Mouse (Mus musculus) gastrocnemius, postnatal 36 days (tissue): ENCODE results near the gene Ddx42. TPM values are rescaled to one million over a fixed set of nuclear protein-coding genes. Genes with fewer than 3 reads are reported as not detected.

Source experiments
- DNase-seq, 2 experiments: peaks; one replicate each; pipeline ENCODE4 v3.0.0; 2022
- intact Hi-C: fragments of 180-260 bp; cut with DNase I; formaldehyde crosslinking; loops from one replicate; pipeline ENCODE4 v1.15.1; 2025
- total RNA-seq, 2 experiments: library from RNA; stranded (reverse); gene quantifications; 2 replicates each; pipeline ENCODE4 v1.2.3; 2021

Ddx42 gene
- total RNA-seq, 2 experiments from 2014 or later = 19.1 to 22.2 TPM

GRCm38 (mm10) chr11:106266431-106266830 is 49.7 kb downstream of the Ddx42 start:
- no peak for DNase-seq
- intact Hi-C loops = no loop called here

DNA sequence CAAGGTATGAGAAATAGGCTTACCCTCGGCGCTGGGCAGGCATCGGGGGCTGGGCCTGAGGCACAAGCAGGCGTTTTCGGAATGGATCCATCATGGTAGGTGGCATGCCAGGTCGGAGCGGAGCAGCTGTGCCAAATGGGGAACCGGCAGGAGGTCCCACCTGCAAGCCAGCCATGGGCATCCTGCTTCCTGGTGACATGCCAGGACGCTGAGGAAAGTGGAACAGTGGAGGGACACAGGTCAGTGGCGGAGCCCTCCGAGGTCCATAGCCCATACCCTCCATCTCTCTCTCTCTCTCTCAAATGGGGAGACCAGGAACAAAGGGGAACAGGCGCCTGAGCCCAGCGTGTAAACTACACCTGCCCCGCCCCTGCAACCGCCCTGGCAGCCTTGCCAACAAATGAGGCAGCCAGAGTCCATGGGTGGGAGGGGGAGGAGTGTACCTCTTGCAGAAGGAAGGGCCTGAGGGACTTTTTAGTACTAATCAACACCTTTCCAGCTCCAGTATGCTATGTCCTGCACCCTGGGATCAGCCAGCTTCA is 50.7 kb downstream of the Ddx42 start:
- peak in 1 of 2 experiments; percentile 57 for DNase-seq
- intact Hi-C loops = no loop called here

GRCm38 (mm10) chr11:106267871-106268270 is 51.1 kb downstream of the Ddx42 start:
- intact Hi-C loops = no loop called here
- DNase-seq = no peak

DNA sequence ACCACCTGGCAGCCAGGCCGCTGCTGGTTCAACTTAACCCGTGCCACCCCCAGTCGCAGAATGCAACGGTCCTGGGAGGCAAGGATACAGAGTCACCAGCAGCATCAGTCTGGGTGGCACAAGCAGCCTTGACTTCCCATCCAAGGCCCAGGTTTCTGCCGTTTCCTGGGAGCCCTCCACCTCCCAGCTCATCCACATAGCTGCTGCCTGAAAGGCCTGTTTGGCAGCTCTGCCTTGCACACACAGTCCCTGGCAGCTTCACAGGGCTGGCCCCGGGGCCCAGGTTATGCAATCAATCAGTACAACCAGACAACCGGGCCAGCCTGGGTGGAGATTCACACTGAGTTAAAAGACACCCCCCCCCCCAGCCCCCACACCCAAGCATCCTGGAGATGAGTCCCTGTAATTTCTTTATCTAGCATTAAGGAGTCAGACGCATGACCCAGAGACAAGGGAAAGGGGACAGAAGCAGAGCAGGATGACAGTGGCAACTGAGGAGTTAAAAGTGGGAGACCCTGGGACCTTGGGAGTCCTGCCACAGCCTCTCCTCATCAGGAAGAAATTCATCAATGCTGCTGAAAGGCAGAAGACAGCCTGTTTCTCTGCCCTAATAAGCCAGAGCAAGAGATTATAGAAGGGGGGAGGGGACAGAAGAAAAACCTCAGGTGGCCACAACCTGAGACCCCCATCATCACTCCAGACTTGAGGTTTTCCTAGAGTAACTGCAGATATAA is 51.8 kb downstream of the Ddx42 start:
- peak; percentile 86 to 92 for DNase-seq
- intact Hi-C loops = no loop called here

DNA sequence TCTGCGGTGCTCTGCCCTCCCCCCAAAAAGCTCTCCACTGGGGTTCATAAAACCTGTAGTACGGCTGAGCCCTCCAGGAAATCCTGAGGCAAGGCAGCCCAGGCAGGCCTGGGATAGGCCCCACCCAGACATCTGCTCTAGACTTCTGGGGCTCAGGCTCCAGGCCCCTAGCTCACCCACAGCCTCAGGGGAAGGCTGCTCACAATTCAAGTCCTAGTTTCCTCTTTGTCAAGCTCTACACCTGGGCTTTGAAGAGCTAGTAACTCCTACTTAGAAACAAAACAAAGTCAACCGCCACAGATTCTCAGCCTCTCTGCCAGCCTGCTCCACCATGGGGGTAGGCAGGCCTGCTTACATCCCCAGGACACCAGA is 52.3 kb downstream of the Ddx42 start:
- intact Hi-C loops = no loop called here
- DNase-seq = peak in 1 of 2 experiments; percentile 43

GRCm38 (mm10) chr11:106271131-106271793 is 54.5 kb downstream of the Ddx42 start:
- no peak for DNase-seq
- intact Hi-C loops = no loop called here

GRCm38 (mm10) chr11:106271794-106272643 is 55.3 kb downstream of the Ddx42 start:
- peak in 1 of 2 experiments; percentile 56 for DNase-seq
- intact Hi-C loops = loop anchor here (2.0 kb wide), 1 partner anchor 15 kb away; the partner anchor contains the start of genes Ftsj3 and Psmc5

DNA sequence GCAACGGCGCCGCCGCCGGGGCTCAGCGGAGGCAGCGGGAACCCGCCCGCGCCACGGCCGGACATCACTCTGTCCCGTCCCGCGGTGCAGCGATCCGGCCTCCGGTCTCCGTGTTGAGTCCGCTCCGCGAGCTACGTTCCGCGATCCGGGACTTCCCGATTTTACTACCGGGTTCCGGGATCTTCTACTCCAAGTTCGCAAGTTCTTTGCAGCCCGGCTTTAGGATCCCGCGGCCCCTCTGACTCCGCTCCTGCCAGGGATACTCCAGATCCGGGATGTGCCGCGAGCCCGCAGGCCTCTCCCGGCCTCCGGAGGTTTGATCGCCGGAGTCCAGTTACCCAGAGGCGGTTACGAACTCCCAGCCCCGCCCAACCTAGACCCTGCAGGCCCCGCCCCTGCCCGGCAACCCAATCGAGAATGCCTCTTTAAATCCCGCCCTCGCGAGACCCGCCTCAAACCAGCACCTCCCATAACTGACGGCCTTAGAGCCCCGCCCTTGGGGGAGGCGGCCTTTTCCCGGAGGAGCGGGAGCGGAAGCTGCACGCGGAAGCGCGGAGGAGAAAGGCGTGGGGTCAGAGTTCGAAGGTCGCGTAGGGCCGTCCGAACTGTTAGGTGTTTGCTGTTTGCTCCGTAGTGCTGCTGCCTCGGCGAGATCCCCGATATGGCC is 56.1 kb downstream of the Ddx42 start, which contains the start of gene Smarcd2:
Gene Smarcd2 (minus strand): TSS at position 329 of the 667 bp plus-strand sequence.
- intact Hi-C loops = loop anchor here (2.0 kb wide), 1 partner anchor 16 kb away; the partner anchor contains the start of genes Ftsj3 and Psmc5
- DNase-seq = peak; percentile 98 to 100

DNA sequence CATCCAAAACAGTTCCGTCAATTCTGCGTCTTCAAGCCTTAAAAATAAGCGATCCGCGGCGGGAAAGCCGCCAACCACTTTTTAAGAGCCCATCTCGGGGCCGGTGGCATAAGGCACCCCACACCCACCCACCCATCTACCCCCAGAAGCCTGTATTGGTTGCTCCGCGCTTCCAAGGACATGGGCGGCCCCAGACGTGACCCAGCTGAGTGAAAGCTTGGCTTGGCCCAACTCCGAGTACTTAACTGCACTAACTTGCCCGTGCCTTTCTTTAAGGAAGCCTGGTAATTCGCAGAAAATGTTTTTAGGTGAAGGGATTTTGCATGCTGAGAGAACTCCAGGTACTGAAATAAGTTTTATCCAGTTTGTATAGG is 56.6 kb downstream of the Ddx42 start:
- intact Hi-C loops = loop anchor here (2.0 kb wide), 1 partner anchor 16 kb away; the partner anchor contains the start of genes Ftsj3 and Psmc5
- DNase-seq = no peak

GRCm38 (mm10) chr11:106273811-106274210 is 57.1 kb downstream of the Ddx42 start:
- intact Hi-C loops = loop anchor here (2.0 kb wide), 1 partner anchor 17 kb away; the partner anchor contains the start of genes Ftsj3 and Psmc5
- DNase-seq = no peak

DNA sequence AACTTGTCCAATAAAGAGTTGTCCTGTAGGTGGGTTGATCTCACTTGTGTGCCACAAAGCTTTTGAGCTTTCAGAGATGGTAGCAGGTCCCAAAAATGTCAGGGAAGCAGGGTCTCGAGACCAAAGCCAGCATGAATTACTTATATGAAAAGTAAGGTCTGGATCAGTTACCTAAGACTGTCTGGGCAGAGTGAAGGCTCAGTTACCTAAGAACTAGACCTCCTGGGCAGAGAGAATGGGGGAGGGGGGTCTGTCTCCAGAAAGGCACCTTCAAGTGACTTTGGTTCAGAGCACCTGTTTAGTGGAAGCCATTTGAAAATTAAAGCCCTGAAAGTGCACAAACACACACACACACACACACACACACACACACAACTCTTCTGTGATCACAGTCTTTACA is 57.6 kb downstream of the Ddx42 start:
- intact Hi-C loops = no loop called here

DNA sequence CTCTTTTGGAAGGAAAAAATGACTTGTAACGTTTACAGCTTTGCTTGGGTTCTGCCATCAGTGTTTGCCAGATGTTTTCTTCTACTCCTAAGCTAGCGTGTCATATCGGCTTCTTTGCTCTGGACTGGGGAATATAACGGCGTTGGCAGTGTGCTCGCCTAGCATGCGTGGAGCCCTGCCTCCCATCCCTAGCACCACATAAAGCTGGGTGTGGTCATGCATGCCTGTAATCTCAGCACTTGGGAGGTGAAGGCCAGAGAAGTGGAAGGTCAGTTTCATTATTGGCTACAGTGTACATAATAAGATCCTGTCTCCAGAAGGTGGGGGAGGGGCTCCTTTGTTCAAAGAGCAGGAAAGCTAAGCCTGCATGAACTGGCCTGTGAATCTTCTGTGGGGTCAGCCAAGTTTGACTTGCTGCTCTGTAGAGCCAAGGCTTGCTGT is 58.3 kb downstream of the Ddx42 start:
- no peak for DNase-seq
- intact Hi-C loops = no loop called here

More for the DNA sequence above, 57.6 kb downstream of the Ddx42 start:
- no peak for DNase-seq

- peak; percentile 89 to 92 for DNase-seq
- intact Hi-C loops = no loop called here
Measured at GRCm38 (mm10) chr11:106276454-106276853, 59.7 kb downstream of the Ddx42 start, which contains the start of gene Tcam1. Gene Tcam1, plus strand, starts transcription at chr11:106276672.

GRCm38 (mm10) chr11:106282452-106282851 is 65.7 kb downstream of the Ddx42 start:
- DNase-seq = no peak

GRCm38 (mm10) chr11:106283371-106283770 is 66.6 kb downstream of the Ddx42 start:
- intact Hi-C loops = loop anchor here (10.0 kb wide), 1 partner anchor 201 kb away; the partner anchor contains the start of gene Ern1
- DNase-seq = no peak

More at GRCm38 (mm10) chr11:106282452-106282851, 65.7 kb downstream of the Ddx42 start:
- intact Hi-C loops = loop anchor here (10.0 kb wide), 1 partner anchor 202 kb away; the partner anchor contains the start of gene Ern1

DNA sequence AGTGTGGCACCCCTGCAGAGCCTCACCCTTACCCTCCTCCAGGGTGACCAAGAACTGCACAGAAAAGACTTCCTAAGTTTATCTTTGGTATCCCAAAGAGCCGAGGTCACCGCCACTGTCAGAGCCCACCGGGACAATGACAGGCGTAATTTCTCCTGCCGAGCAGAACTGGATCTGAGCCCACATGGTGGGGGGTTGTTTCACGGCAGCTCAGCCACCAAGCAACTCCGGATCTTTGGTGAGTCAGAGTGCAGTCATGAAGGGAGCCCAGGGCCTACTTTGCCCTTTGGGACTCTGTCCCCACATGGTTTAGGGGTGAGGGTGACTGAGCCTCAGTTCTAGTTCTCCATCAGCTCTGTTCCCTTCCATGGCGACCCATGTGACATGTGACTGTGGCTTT is 67.4 kb downstream of the Ddx42 start:
- intact Hi-C loops = loop anchor here (10.0 kb wide), 1 partner anchor 201 kb away; the partner anchor contains the start of gene Ern1
- DNase-seq = no peak

- no peak for DNase-seq
Measured at GRCm38 (mm10) chr11:106286206-106286605, 69.5 kb downstream of the Ddx42 start.

GRCm38 (mm10) chr11:106286987-106287386 is 70.3 kb downstream of the Ddx42 start:
- intact Hi-C loops = loop anchor here (10.0 kb wide), 1 partner anchor 198 kb away; the partner anchor contains the start of gene Ern1
- DNase-seq = no peak

More at GRCm38 (mm10) chr11:106286206-106286605, 69.5 kb downstream of the Ddx42 start:
- intact Hi-C loops = loop anchor here (10.0 kb wide), 1 partner anchor 199 kb away; the partner anchor contains the start of gene Ern1

- peak in 1 of 2 experiments; percentile 52 for DNase-seq
- intact Hi-C loops = loop anchor here (10.0 kb wide), 1 partner anchor 195 kb away; the partner anchor contains the start of gene Ern1
Measured at GRCm38 (mm10) chr11:106289369-106289768, 72.6 kb downstream of the Ddx42 start.
